20 mouse cellular contexts compared by ENCODE assay signal in genomic region chr16:41180867-41181266, GRCm38 (mm10).
"Had no signal": no experiment of that assay in that cellular context is flagged by ENCODE, and none has a peak within 500 bp of the region (broad histone marks: within the 10 kb centered on the region; RNA-seq: fewer than 3 reads in every experiment).

No protein-coding gene starts in this region.

- H3K9ac ChIP-seq: limb, embryonic 13.5 days; liver, embryonic 13.5 days; midbrain, embryonic 15.5 days; neural tube, embryonic 13.5 days had no signal

- H3K4me3 ChIP-seq: limb, embryonic 13.5 days; liver, embryonic 13.5 days; midbrain, embryonic 15.5 days; myocyte; neural tube, embryonic 13.5 days had no signal

- H3K4me2 ChIP-seq: limb, embryonic 13.5 days; liver, embryonic 13.5 days; midbrain, embryonic 15.5 days; neural tube, embryonic 13.5 days had no signal

- H3K4me1 ChIP-seq: limb, embryonic 13.5 days; liver, embryonic 13.5 days had no signal

- H3K36me3 ChIP-seq: limb, embryonic 13.5 days; liver, embryonic 13.5 days; midbrain, embryonic 15.5 days; neural tube, embryonic 13.5 days had no signal

- H3K27ac ChIP-seq: limb, embryonic 13.5 days; liver, embryonic 13.5 days; macrophage; midbrain, embryonic 15.5 days; neural tube, embryonic 13.5 days; stomach, postnatal 0 days had no signal

- ATAC-seq: intestine, embryonic 16.5 days; midbrain, embryonic 15.5 days had no signal

- H3K9me3 ChIP-seq: limb, embryonic 13.5 days; liver, embryonic 13.5 days; midbrain, embryonic 15.5 days; neural tube, embryonic 13.5 days had no signal

- H3K27me3 ChIP-seq: limb, embryonic 13.5 days; liver, embryonic 13.5 days; midbrain, embryonic 15.5 days; neural tube, embryonic 13.5 days had no signal

- DNase-seq: kidney, adult 18-20 months; kidney, adult 9 months; kidney, postnatal 25 days; left cerebral cortex, postnatal 4 days; liver, embryonic 13.5 days; lung, adult 2 months; lung, postnatal 14 days; right cerebral cortex, adult 18-20 months; right cerebral cortex, postnatal 14 days; right cerebral cortex, postnatal 4 days; thymus, adult 2 months; thymus, postnatal 14 days; thymus, postnatal 4 days had no signal
